Mouse (Mus musculus) heart, embryonic 11.5 days (tissue): ENCODE data around the gene Mrpl23. TPM values are rescaled to one million over a fixed set of nuclear protein-coding genes. Genes with fewer than 3 reads are reported as not detected.
A peak's percentile ranks its signal among the peaks of the same experiment; 100 is the strongest.

Experiments
- ATAC-seq: fragments of 200-750 bp; cut with Nextera tagmentation; replicated peaks from 2 replicates; pipeline ENCODE4 v1.8.0; 2017; ENCODE audit warnings: moderate library complexity; ENCODE audit not compliant: insufficient number of reproducible peaks, low FRiP score, low TSS enrichment
- H3K27ac ChIP-seq: fragments of 300-500 bp; sonication (generic); 2 replicates; pipeline ENCODE4 v1.5.1; 2014; ENCODE audit warnings: mild to moderate bottlenecking, low read depth, low read length
- H3K27me3 ChIP-seq: fragments of 300-500 bp; sonication (generic); 2 replicates; pipeline ENCODE4 v1.6.1; 2014; ENCODE audit warnings: mild to moderate bottlenecking, low read length, mixed read lengths; ENCODE audit not compliant: control insufficient read depth, insufficient read depth
- H3K36me3 ChIP-seq: fragments of 300-500 bp; sonication (generic); 2 replicates; pipeline ENCODE4 v1.6.1; 2014; ENCODE audit warnings: mild to moderate bottlenecking, low read length, moderate library complexity, mixed read lengths; ENCODE audit not compliant: control insufficient read depth, insufficient read depth
- H3K4me1 ChIP-seq: fragments of 300-500 bp; sonication (generic); 2 replicates; pipeline ENCODE4 v1.6.1; 2014; ENCODE audit warnings: low read length; ENCODE audit not compliant: control insufficient read depth, insufficient read depth
- H3K4me2 ChIP-seq: fragments of 300-500 bp; sonication (generic); 2 replicates; pipeline ENCODE4 v1.6.1; 2014; ENCODE audit warnings: mild to moderate bottlenecking, moderate library complexity
- H3K4me3 ChIP-seq: fragments of 300-500 bp; sonication (generic); 2 replicates; pipeline ENCODE4 v1.5.1; 2014; ENCODE audit warnings: low read depth, low read length
- H3K9ac ChIP-seq: fragments of 300-500 bp; sonication (generic); 2 replicates; pipeline ENCODE4 v1.6.1; 2014; ENCODE audit warnings: mild to moderate bottlenecking, low read depth, low read length, moderate library complexity
- H3K9me3 ChIP-seq: fragments of 300-500 bp; sonication (generic); replicated peaks from 2 replicates; pipeline ENCODE4 v1.6.1; 2016; ENCODE audit warnings: low read length; ENCODE audit not compliant: control insufficient read depth
- WGBS: fragments of 180-500 bp; shearing (Covaris S2); extraction: QIAGEN DNeasy Blood & Tissue Kit; methylation state at CpG from one replicate; pipeline ENCODE4 v1.1.7; 2014; ENCODE audit not compliant: insufficient replicate concordance; 5-methylcytosine and 5-hydroxymethylcytosine counted together
- polyA plus RNA-seq: library from polyadenylated mRNA; unstranded; fragments of >200 nt; fragmentation: Nextera tagmentation; extraction: Ambion mirVana; gene quantifications from 2 replicates; pipeline ENCODE4 v1.2.1, GENCODE M21; 2014

Gene Mrpl23
- polyA plus RNA-seq, 1 experiment from 2014 or later = 15.4 TPM

DNA sequence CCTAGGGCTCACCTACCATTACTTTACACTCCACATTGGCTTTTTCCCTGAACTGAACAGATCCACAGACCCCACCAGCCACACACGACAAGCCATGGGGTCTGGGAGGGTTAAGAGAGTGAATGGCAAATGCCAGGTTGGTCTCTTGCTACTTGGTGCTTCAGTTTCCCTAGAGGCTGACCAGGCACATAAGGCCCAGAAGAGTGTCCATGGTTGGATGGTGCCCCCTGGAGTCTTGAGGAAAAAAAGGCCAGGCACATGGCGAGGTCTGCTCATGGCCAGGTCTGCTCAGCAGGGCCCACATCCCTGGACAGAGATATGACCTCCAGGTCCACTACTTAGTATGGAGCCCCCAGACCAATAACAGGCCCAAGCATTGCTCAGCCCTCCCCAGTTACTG, 34.7 kb upstream of the Mrpl23 start:
- no peak overlapping the region for H3K4me3 ChIP-seq
- 74% methylated on average over 2 of the region's 2 CpGs for whole genome bisulfite sequencing
- no peaks in the 10 kb centered on the region for H3K9me3 ChIP-seq
- H3K36me3 ChIP-seq = peaks cover 2% of the 10 kb centered on the region
- H3K4me1 ChIP-seq = peaks cover 13% of the 10 kb centered on the region
- ATAC-seq = no peak
- no peaks in the 10 kb centered on the region for H3K27me3 ChIP-seq
- H3K4me2 ChIP-seq = no peak overlapping the region
- no peak overlapping the region for H3K27ac ChIP-seq
- H3K9ac ChIP-seq = no peak overlapping the region

- H3K27me3 ChIP-seq = no peaks in the 10 kb centered on the region
- ATAC-seq = no peak
- H3K9ac ChIP-seq = peak within 1 kb of the TSS; percentile 16; the same call in 1 of the 2 replicates
- H3K9me3 ChIP-seq = no peaks in the 10 kb centered on the region
- peak within 1 kb of the TSS; percentile 77 for H3K27ac ChIP-seq
- H3K4me1 ChIP-seq = peaks cover 13% of the 10 kb centered on the region
- H3K4me3 ChIP-seq = no peak within 1 kb of the TSS
- no peak within 1 kb of the TSS for H3K4me2 ChIP-seq
- peaks cover 2% of the 10 kb centered on the region for H3K36me3 ChIP-seq
- 72% methylated on average over 2 of the region's 2 CpGs for WGBS
Measured at GRCm38 (mm10) chr7:142498575-142498974, 33.9 kb upstream of the Mrpl23 start, which contains the start of gene Tnnt3. TSS of gene Tnnt3 (plus strand) at chr7:142498836.

GRCm38 (mm10) chr7:142499010-142499721, 33.3 kb upstream of the Mrpl23 start:
- Histone ChIP-seq H3K4me1 (peaks cover 13% of the 10 kb centered on the region), H3K9ac (peak overlapping the region; percentile 16; the same call in 1 of the 2 replicates), H3K27ac (peak overlapping the region; percentile 77), H3K4me3 (no peak overlapping the region), H3K27me3 (no peaks in the 10 kb centered on the region), H3K9me3 (no peaks in the 10 kb centered on the region), H3K36me3 (peaks cover 2% of the 10 kb centered on the region), H3K4me2 (no peak overlapping the region)
- WGBS = 21% methylated on average over 5 of the region's 5 CpGs
- ATAC-seq = no peak

DNA sequence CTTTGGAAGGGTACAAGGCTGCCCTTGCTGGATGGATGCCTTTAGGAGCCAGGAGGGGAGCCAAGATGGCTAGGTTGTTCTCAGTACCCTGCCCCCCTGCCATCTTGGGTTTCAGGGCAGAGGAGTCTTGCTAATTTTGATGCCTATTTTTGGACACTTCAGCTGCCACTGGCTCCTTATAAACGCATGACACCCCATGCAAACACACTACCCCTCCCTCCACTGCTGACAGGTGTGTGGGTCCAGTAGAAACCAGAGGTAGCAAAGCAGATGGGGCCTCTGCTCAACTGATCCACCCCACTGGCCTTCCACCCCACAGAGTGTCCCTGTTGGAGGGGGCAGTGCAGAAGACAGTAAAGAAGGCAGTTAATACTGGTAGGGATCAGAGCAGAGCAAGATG, 32.5 kb upstream of the Mrpl23 start:
- no peak for ATAC-seq
- no peaks in the 10 kb centered on the region for H3K27me3 ChIP-seq
- no peak overlapping the region for H3K4me3 ChIP-seq
- H3K9ac ChIP-seq = 0 out of 2 replicates have a peak overlapping the region, but pooled peaks have one; percentile 16
- no peaks in the 10 kb centered on the region for H3K9me3 ChIP-seq
- peaks cover 13% of the 10 kb centered on the region for H3K4me1 ChIP-seq
- no peak overlapping the region for H3K4me2 ChIP-seq
- H3K27ac ChIP-seq = peak overlapping the region; percentile 77
- H3K36me3 ChIP-seq = peaks cover 2% of the 10 kb centered on the region; the same call in 1 of the 2 replicates
- WGBS = 79% methylated on average over 1 of the region's 1 CpGs

DNA sequence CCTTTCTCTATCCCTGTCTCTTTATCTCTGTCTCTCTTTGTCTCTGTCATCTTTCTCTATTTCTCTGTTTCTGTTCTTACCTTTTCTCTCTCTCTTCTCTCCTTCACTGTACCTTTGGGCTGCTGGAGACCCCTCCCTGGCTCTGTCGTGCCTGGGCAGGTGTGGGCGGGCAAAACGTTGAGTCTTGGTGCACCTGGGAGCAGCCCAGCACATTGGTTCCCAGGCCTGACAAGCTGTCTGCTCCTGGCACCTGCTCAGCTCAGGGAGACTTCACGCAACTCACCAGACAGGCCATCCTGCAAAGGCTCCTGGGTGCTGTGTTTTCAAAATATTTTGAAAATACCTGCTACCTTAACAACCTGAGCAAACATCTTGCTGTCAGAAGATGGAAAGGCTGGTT, 29.3 kb upstream of the Mrpl23 start:
- no peak overlapping the region for H3K4me3 ChIP-seq
- no peak overlapping the region for H3K4me2 ChIP-seq
- H3K4me1 ChIP-seq = peaks cover 26% of the 10 kb centered on the region
- H3K9me3 ChIP-seq = no peaks in the 10 kb centered on the region
- no peak for ATAC-seq
- no peak overlapping the region for H3K27ac ChIP-seq
- no peaks in the 10 kb centered on the region for H3K27me3 ChIP-seq
- no peak overlapping the region for H3K9ac ChIP-seq
- WGBS = 83% methylated on average over 4 of the region's 4 CpGs
- peaks cover 2% of the 10 kb centered on the region; the same call in 1 of the 2 replicates for H3K36me3 ChIP-seq

DNA sequence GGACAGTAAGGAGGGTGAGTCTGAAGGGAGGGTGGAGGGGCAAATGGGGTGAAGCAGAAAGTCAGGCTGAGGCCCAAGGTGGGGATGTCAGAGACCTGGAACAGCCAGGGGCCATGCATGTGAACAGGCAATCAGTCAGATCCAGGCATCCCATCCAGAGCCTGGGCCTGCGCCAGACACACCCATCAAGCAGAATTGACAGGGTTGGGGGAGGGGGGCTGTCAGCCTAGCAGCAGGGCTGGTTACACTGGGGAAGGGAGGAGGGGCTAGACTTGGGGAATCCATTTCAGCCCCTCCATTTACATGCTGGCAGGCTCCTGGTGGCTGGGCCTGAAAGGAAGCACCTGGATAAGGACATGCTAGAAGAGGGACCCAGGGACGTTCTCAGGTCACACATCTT, 26.5 kb upstream of the Mrpl23 start:
- H3K27me3 ChIP-seq = no peaks in the 10 kb centered on the region
- H3K9me3 ChIP-seq = no peaks in the 10 kb centered on the region
- no peak for ATAC-seq
- H3K9ac ChIP-seq = 0 out of 2 replicates have a peak overlapping the region, but pooled peaks have one; percentile 4
- peaks cover 28% of the 10 kb centered on the region for H3K4me1 ChIP-seq
- H3K4me2 ChIP-seq = no peak overlapping the region
- no peak overlapping the region for H3K4me3 ChIP-seq
- H3K27ac ChIP-seq = 0 out of 2 replicates have a peak overlapping the region, but pooled peaks have one; percentile 0
- peaks cover 2% of the 10 kb centered on the region; the same call in 1 of the 2 replicates for H3K36me3 ChIP-seq
- WGBS = 28% methylated on average over 2 of the region's 2 CpGs

GRCm38 (mm10) chr7:142506501-142506900, 26.0 kb upstream of the Mrpl23 start:
- H3K4me1 ChIP-seq = peaks cover 29% of the 10 kb centered on the region
- no peaks in the 10 kb centered on the region for H3K9me3 ChIP-seq
- no peak for ATAC-seq
- H3K4me3 ChIP-seq = no peak overlapping the region
- 36% methylated on average over 4 of the region's 4 CpGs for WGBS
- no peak overlapping the region for H3K9ac ChIP-seq
- H3K27me3 ChIP-seq = no peaks in the 10 kb centered on the region
- 0 out of 2 replicates have a peak overlapping the region, but pooled peaks have one; percentile 0 for H3K27ac ChIP-seq
- no peak overlapping the region for H3K4me2 ChIP-seq
- H3K36me3 ChIP-seq = no peaks in the 10 kb centered on the region

- 88% methylated on average over 9 of the region's 9 CpGs for WGBS
- H3K27ac ChIP-seq = no peak overlapping the region
- H3K4me1 ChIP-seq = peaks cover 29% of the 10 kb centered on the region
- H3K9me3 ChIP-seq = no peaks in the 10 kb centered on the region
- H3K36me3 ChIP-seq = no peaks in the 10 kb centered on the region
- no peaks in the 10 kb centered on the region for H3K27me3 ChIP-seq
- H3K4me3 ChIP-seq = no peak overlapping the region
- no peak for ATAC-seq
- H3K9ac ChIP-seq = no peak overlapping the region
- no peak overlapping the region for H3K4me2 ChIP-seq
Measured at GRCm38 (mm10) chr7:142507453-142507852, 25.0 kb upstream of the Mrpl23 start.

- Histone ChIP-seq H3K9me3 (no peaks in the 10 kb centered on the region), H3K27me3 (no peaks in the 10 kb centered on the region), H3K9ac (no peak overlapping the region), H3K27ac (0 out of 2 replicates have a peak overlapping the region, but pooled peaks have one; percentile 76), H3K4me1 (peaks cover 29% of the 10 kb centered on the region), H3K4me2 (no peak overlapping the region), H3K36me3 (no peaks in the 10 kb centered on the region), H3K4me3 (no peak overlapping the region)
- no peak for ATAC-seq
- WGBS = 39% methylated on average over 14 of the region's 14 CpGs
Measured at GRCm38 (mm10) chr7:142509518-142509917, 23.0 kb upstream of the Mrpl23 start.
